Mouse (Mus musculus) gastrocnemius, postnatal 14 days (tissue): ENCODE measurements at regions not wholly inside any gene's neighbourhood (a gene's known extent, or its start where the extent isn't known, plus 50 kb on each side); places are given as distances from the start of the nearest gene placed in this dataset.

Source experiments
- DNase-seq: peaks from one replicate; pipeline ENCODE4 v3.0.0; 2021; ENCODE audit warnings: mixed read lengths
- intact Hi-C: fragments of 180-260 bp; cut with DNase I; formaldehyde crosslinking; loops from one replicate; pipeline ENCODE4 v1.15.1; 2025; ENCODE audit warnings: low total_unique reads

DNA sequence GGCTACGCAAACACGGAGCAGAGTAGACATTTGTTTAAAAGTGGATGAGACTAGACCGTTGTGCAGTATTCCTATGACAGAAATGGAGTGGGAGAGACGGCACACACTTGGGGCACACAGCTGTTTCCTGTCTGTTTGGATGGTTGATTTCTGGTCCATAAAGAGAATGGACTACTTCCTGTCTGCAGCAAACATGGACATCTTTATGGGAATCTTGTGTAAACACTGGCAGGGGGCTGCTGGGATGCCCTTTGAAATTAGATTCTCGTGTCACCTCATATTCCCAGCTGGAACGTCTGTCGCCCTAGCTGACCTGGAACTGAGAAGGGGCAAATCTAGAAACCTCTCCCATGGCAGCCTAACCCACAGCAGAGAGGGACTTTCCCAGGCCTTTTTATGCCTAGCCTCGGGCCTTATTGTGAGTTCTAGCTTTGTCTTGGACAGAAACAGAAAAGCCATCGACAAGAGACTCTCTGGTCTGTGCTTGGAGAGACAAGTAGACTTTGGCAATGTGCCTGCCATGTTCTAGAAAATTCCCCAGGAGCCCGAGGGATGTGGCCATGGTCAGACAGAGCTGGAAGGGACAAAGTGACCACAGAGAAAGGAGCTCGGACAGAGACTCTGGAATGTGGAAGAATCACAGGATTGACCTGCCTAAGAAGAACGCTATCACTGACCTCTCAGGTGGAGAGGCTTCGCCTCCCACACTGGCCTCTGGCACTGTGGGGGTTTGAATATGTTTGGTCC lies 107.5 kb downstream of the Mis18a start:
- intact Hi-C loops: no loop called here
- peak; percentile 5 for DNase-seq

- intact Hi-C loops: no loop called here
- no peak for DNase-seq
These were observed 111.4 kb downstream of the Mis18a start for GRCm38 (mm10) chr16:90615791-90616190.

DNA sequence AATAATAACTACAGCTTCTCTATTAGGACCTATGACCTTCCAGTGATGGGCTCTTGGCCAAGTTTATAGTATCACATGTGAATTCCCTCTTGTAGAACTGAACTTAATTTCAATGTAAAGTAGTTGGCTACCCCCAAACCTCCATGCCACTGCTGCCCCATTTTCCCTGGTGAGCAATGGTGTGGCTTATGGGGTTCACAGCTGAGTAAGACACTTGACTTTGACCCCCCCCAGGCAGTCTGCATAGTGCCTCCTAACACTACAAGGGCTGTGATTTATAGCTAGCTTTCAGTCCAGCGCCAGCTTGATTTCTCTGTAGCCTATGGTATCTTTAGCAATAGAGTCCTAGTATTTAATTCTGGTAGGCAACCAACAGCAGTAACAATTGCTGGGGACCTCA lies 113.1 kb downstream of the Mis18a start:
- intact Hi-C loops: no loop called here
- no peak for DNase-seq

GRCm38 (mm10) chr16:90610097-90610808 lies 117.0 kb downstream of the Mis18a start:
- intact Hi-C loops: no loop called here
- no peak for DNase-seq

- intact Hi-C loops: no loop called here
- DNase-seq: no peak
These were observed 127.8 kb downstream of the Mis18a start for GRCm38 (mm10) chr16:90599329-90599870.

GRCm38 (mm10) chr16:90598727-90599126 lies 128.5 kb downstream of the Mis18a start:
- intact Hi-C loops: no loop called here
- DNase-seq: no peak

- intact Hi-C loops: no loop called here
- DNase-seq: no peak
These were observed 134.3 kb downstream of the Mis18a start for GRCm38 (mm10) chr16:90592721-90593481.

DNA sequence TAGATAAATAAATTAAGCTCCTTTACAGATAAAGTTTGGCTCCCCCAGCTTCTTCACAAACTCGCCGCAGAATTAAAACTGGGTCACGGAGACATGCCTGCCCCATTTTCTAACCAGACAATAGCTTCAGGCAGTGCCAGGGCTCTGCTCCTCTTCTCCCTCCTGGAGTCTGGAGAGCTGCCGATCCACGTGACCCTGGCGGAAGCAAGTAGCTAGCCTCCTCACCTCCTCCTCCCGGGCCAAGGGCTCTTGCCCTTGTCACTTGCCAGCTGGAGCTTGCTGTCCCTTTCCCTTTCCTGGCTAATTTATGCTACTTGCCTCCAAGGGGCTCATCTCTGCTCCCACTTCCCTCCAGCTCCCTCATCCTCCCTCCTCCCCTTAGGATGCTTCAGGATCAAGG lies 142.0 kb downstream of the Mis18a start:
- no peak for DNase-seq
- intact Hi-C loops: no loop called here

- intact Hi-C loops: no loop called here
- no peak for DNase-seq
These were observed 146.8 kb downstream of the Mis18a start for GRCm38 (mm10) chr16:90580411-90580810.

DNA sequence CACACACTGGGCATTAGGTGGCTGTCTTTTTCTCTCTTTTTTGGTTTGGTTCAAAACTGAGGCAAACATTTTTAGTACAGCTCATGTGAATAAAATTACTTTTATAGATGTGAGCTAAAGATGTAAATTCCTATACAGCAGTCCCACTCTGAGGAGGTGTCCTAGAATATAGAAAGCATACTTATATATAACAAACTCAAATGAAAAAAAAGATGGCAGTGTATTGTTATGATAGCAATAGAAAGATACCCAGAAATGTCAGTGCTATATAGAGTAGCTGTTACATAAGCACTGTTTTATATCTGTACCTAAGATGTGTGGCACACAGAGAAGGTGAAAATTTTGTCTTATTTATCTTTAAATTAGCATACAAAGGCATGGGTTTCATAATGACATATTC lies 156.1 kb downstream of the Mis18a start:
- DNase-seq: no peak
- intact Hi-C loops: no loop called here

DNA sequence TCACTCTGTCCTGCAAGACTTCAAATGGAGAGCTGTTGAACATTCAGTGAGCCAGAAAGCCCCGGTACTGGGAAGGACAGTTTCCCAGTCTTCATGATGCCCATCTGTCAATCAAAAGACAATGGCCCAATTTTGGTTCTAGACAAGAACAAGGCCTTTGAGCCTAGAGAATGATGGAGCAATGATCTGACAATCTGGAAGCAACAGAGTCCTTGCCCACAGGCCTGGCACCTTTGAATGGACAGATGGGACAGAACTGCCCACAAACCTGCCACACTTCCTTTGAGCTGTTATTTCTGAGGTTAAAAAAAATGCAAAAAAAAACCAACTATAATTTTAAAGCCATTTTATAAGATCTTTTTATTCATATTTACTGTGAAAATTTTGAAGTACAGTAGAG lies 157.4 kb downstream of the Mis18a start:
- no peak for DNase-seq
- intact Hi-C loops: no loop called here

DNA sequence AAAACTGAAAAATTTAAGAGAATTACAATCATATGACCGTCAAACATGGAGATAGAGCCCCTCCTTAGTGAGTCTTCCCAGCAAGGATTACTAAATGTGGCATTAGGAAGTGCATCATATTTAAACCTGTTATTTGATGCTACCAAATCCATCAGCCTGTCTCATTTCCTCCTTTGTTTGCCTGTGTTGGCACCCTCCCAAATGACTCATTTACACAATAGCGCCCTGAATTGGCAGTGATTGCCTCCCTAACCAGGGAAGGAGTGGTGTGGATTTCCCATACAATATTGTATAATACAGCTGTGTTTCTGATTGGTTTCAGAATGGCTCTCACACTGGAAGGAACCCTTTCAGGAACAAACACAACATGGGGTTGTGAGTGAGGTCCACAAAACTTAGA lies 162.0 kb downstream of the Mis18a start:
- intact Hi-C loops: no loop called here
- no peak for DNase-seq

DNA sequence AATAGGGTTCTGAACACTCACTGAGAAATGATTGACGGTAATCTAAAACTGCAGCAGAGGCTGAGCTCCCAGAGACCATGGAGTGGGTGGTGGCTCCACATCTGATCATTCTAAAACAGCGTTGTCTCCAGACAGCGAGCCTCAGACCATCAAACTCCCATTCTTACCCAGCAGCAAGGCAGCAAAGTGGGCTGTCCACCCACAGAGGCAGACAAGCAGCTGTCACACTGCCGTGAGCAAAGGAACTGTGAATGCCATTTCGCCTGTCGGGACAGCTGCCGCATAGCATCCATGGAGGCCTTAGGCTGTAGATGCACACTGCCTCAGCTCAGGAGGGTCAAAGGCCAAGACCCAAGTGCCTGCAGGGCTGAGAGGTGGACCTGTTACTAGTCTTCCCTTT lies 167.3 kb downstream of the Hunk start:
- DNase-seq: no peak
- intact Hi-C loops: no loop called here

DNA sequence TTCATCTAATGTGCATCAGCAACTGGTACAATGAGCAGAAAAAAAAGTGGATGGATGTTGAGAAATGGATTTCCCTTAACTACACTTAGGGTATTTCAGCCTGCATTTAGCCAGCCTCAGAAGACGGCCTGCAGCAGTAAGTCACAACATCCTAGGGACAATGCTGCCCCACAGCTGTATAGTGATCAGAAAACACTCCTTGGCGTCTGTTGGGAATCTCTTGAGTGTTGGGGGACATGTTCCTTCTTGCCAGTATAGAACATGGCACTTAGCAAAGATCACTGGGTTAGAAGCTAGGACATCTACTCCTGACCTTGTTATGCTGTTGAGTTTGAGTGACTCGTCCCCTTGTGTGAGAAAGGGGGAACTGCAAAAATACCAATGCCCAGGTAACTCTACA lies 165.2 kb downstream of the Hunk start:
- intact Hi-C loops: no loop called here

GRCm38 (mm10) chr16:90550058-90550795 lies 164.4 kb downstream of the Hunk start:
- no peak for DNase-seq
- intact Hi-C loops: no loop called here

More for the DNA sequence above, 165.2 kb downstream of the Hunk start:
- DNase-seq: no peak
